10 mouse cellular contexts compared by ENCODE assay signal in genomic region chr13:90464051-90464450, GRCm38 (mm10).
A peak's percentile ranks its signal among the peaks of the same experiment; 100 is the strongest.
DNase-seq lines count a peak whose midpoint lies in the region; ATAC-seq and TF ChIP-seq lines count a peak whose summit lies in the region.
"Had no signal": no experiment of that assay in that cellular context is flagged by ENCODE, and none has a peak within 500 bp of the region (broad histone marks: within the 10 kb centered on the region; RNA-seq: fewer than 3 reads in every experiment).

No protein-coding gene starts in this region.

- TF ChIP-seq EP300 in lung, postnatal 0 days (IDR thresholded peaks at IDR 0.05) = no peak

- no peak overlapping the region for H3K27ac ChIP-seq in lung, postnatal 0 days (ENCODE audit: low read length)
- H3K27ac ChIP-seq in hindbrain, postnatal 0 days = no peak overlapping the region
- H3K27ac ChIP-seq: macrophage had no signal

- peak; percentile 8; the same call in 1 of the 2 replicates for ATAC-seq in lung, postnatal 0 days
- no peak for ATAC-seq in hindbrain, postnatal 0 days

- no peaks in the 10 kb centered on the region for H3K36me3 ChIP-seq in lung, postnatal 0 days (ENCODE audit: insufficient read depth, low read length)
- no peaks in the 10 kb centered on the region for H3K36me3 ChIP-seq in hindbrain, postnatal 0 days (ENCODE audit: insufficient read depth, low read length)

- TF ChIP-seq CTCF in lung, postnatal 0 days (IDR thresholded peaks at IDR 0.05) = no peak
- TF ChIP-seq CTCF in lung, adult 2 months (IDR thresholded peaks at IDR 0.05; ENCODE audit: insufficient read depth, low read length) = no peak
- no peak for TF ChIP-seq CTCF in hindbrain, postnatal 0 days (IDR thresholded peaks at IDR 0.05; ENCODE audit: low read depth)

- H3K27me3 ChIP-seq in lung, postnatal 0 days (replicated peaks; ENCODE audit: insufficient read depth, low read length) = no peaks in the 10 kb centered on the region
- no peaks in the 10 kb centered on the region for H3K27me3 ChIP-seq in hindbrain, postnatal 0 days (ENCODE audit: insufficient read depth, low read length)

- H3K4me1 ChIP-seq in lung, postnatal 0 days (ENCODE audit: insufficient read depth, low read depth, low read length) = no peaks in the 10 kb centered on the region
- H3K4me1 ChIP-seq in lung, adult 2 months (ENCODE audit: control insufficient read depth, insufficient read depth, low read length) = no peaks in the 10 kb centered on the region
- H3K4me1 ChIP-seq in hindbrain, postnatal 0 days (ENCODE audit: insufficient read depth, low read length) = no peaks in the 10 kb centered on the region

- 74% methylated on average over 2 of the region's 2 CpGs for WGBS in lung, postnatal 0 days
- 63% methylated on average over 2 of the region's 2 CpGs for whole genome bisulfite sequencing in lung, adult 2 months
- 81% methylated on average over 2 of the region's 2 CpGs for WGBS in hindbrain, postnatal 0 days

- TF ChIP-seq POLR2A in lung, adult 2 months (IDR thresholded peaks at IDR 0.05; ENCODE audit: borderline replicate concordance, extremely low read depth, low read depth, low read length) = no peak

- no peak overlapping the region for H3K4me3 ChIP-seq in lung, postnatal 0 days (ENCODE audit: low read depth, low read length)
- no peak overlapping the region for H3K4me3 ChIP-seq in lung, adult 2 months (replicated peaks; ENCODE audit: extremely low read depth, low read depth, low read length)
- H3K4me3 ChIP-seq in hindbrain, postnatal 0 days (ENCODE audit: low read length) = no peak overlapping the region

- no peaks in the 10 kb centered on the region for H3K9me3 ChIP-seq in lung, postnatal 0 days (ENCODE audit: low read length)
- no peaks in the 10 kb centered on the region for H3K9me3 ChIP-seq in hindbrain, postnatal 0 days (ENCODE audit: low read length)

- H3K4me2 ChIP-seq in lung, postnatal 0 days (replicated peaks; ENCODE audit: low read depth, low read length) = no peak overlapping the region
- no peak overlapping the region for H3K4me2 ChIP-seq in hindbrain, postnatal 0 days (ENCODE audit: low read depth, low read length)

- no peak overlapping the region for H3K9ac ChIP-seq in lung, postnatal 0 days (replicated peaks; ENCODE audit: low read depth)
- no peak overlapping the region for H3K9ac ChIP-seq in hindbrain, postnatal 0 days (replicated peaks; ENCODE audit: low read length)

- DNase-seq in lung, postnatal 0 days (ENCODE audit: low spot score) = peak; percentile 22
- no peak for DNase-seq in lung, adult 2 months
- DNase-seq in gastrocnemius, postnatal 25 days = peak; percentile 33
- DNase-seq in kidney, adult 8-10 months = peak; percentile 72 to 77
- peak; percentile 62 for DNase-seq in skeletal muscle tissue, adult 2 months (ENCODE audit: low read depth, low spot score)
- no peak for DNase-seq in hindbrain, postnatal 0 days (ENCODE audit: low spot score)
- no peak for DNase-seq in spleen, postnatal 36 days (ENCODE audit: low spot score in 2 of 2)
- DNase-seq in frontal cortex, postnatal 25 days (ENCODE audit: low spot score in 2 of 2) = no peak
- DNase-seq: layer of hippocampus, postnatal 36 days had no signal

Comparison
In these comparisons a context has a peak if more than half of its experiments do, and no peak if none do; other contexts are left out.
1. DNase-seq: peak in lung, postnatal 0 days (single experiment), gastrocnemius, postnatal 25 days (single experiment), kidney, adult 8-10 months (2 of 2) and skeletal muscle tissue, adult 2 months (single experiment); none in lung, adult 2 months (single experiment), hindbrain, postnatal 0 days (single experiment), spleen, postnatal 36 days (0 of 2) and frontal cortex, postnatal 25 days (0 of 2).